Mouse (Mus musculus): Measurements from ENCODE around the gene Enthd1. TPM values are rescaled to one million over a fixed set of nuclear protein-coding genes. Genes with fewer than 3 reads are reported as not detected.

Enthd1 gene
- polyA plus RNA-seq, 1 experiment from 2014 or later = not detected

- H3K36me3 ChIP-seq (replicated peaks) = no peaks in the 10 kb centered on the region
- H3K27me3 ChIP-seq = peaks cover 9% of the 10 kb centered on the region
- no peaks in the 10 kb centered on the region for H3K9me3 ChIP-seq
- H3K27ac ChIP-seq = no peak overlapping the region
- H3K4me3 ChIP-seq (replicated peaks) = no peak overlapping the region
- WGBS = 71% methylated on average over 7 of the region's 7 CpGs
- no peaks in the 10 kb centered on the region for H3K4me1 ChIP-seq
- no peak overlapping the region for H3K9ac ChIP-seq
- ATAC-seq (ENCODE audit: low FRiP score) = no peak
- no peak overlapping the region for H3K4me2 ChIP-seq
Measured at GRCm38 (mm10) chr15:80571611-80572010, 6.7 kb upstream of the Enthd1 start.

GRCm38 (mm10) chr15:80570226-80570625 lies 5.3 kb upstream of the Enthd1 start:
- Histone ChIP-seq H3K9me3 (no peaks in the 10 kb centered on the region), H3K36me3 (replicated peaks) (no peaks in the 10 kb centered on the region)
- 89% methylated on average over 1 of the region's 1 CpGs for WGBS

GRCm38 (mm10) chr15:80569205-80569604 lies 4.2 kb upstream of the Enthd1 start:
- H3K4me2 ChIP-seq = no peak overlapping the region
- no peak overlapping the region for H3K4me3 ChIP-seq (replicated peaks)
- H3K36me3 ChIP-seq (replicated peaks) = no peaks in the 10 kb centered on the region
- H3K27me3 ChIP-seq = no peaks in the 10 kb centered on the region
- no peaks in the 10 kb centered on the region for H3K4me1 ChIP-seq
- no peak overlapping the region for H3K27ac ChIP-seq
- no peaks in the 10 kb centered on the region for H3K9me3 ChIP-seq
- 82% methylated on average over 7 of the region's 7 CpGs for WGBS
- ATAC-seq (ENCODE audit: low FRiP score) = no peak
- no peak overlapping the region for H3K9ac ChIP-seq

More at GRCm38 (mm10) chr15:80570226-80570625, 5.3 kb upstream of the Enthd1 start:
- Histone ChIP-seq H3K27ac (no peak overlapping the region), H3K4me2 (no peak overlapping the region), H3K4me3 (replicated peaks) (no peak overlapping the region), H3K27me3 (no peaks in the 10 kb centered on the region), H3K9ac (no peak overlapping the region), H3K4me1 (no peaks in the 10 kb centered on the region)
- no peak for ATAC-seq (ENCODE audit: low FRiP score)

DNA sequence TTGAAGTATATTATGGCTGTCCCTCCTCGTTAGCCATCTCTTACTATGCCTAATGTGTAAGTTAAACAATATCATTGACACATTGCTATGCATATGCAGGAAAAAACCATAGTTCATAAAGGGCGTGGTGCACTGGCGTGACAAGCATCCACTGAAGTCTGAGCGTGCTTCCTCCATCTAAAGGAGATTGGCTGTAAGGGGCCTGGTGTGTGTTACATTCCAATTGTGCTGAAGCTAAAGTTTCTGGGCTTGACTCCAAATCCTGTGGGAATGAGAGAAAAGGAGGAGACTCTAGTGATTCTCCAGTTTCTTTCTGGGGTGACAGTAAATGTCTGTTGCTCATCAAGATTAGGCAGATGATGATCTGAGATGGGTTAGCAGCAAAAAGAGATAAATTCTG lies 2.8 kb upstream of the Enthd1 start:
- Histone ChIP-seq H3K4me1 (no peaks in the 10 kb centered on the region), H3K36me3 (replicated peaks) (no peaks in the 10 kb centered on the region), H3K4me3 (replicated peaks) (no peak overlapping the region), H3K4me2 (no peak overlapping the region), H3K27me3 (no peaks in the 10 kb centered on the region), H3K27ac (no peak overlapping the region), H3K9me3 (no peaks in the 10 kb centered on the region), H3K9ac (no peak overlapping the region)
- 77% methylated on average over 4 of the region's 4 CpGs for WGBS
- no peak for ATAC-seq (ENCODE audit: low FRiP score)

GRCm38 (mm10) chr15:80567139-80567538 lies 2.2 kb upstream of the Enthd1 start:
- WGBS = 90% methylated on average over 3 of the region's 3 CpGs
- Histone ChIP-seq H3K4me2 (no peak overlapping the region), H3K27me3 (no peaks in the 10 kb centered on the region), H3K9me3 (no peaks in the 10 kb centered on the region), H3K4me1 (no peaks in the 10 kb centered on the region), H3K9ac (no peak overlapping the region), H3K4me3 (replicated peaks) (no peak overlapping the region), H3K36me3 (replicated peaks) (no peaks in the 10 kb centered on the region), H3K27ac (no peak overlapping the region)
- no peak for ATAC-seq (ENCODE audit: low FRiP score)

DNA sequence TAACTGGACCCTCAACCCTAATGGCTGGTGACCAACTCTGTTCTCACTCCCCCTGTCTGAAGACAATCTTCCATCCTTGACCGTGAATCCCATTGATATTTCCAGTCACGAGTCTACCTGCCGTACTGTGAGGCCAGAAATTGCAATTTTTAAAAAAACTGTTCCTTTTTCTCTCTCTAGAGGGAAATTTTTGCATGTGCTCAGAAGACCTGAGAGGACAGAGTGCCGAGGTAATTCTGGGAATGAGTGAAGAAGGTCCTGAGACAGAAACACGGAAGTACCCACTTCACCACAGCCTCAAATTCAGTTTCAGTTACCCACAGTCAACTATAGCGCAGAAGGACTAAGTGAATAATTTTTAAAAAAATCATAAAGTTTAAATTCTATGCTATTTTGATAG lies 1.7 kb upstream of the Enthd1 start:
- Histone ChIP-seq H3K4me3 (replicated peaks) (no peak overlapping the region), H3K27ac (no peak overlapping the region), H3K36me3 (replicated peaks) (no peaks in the 10 kb centered on the region), H3K4me2 (no peak overlapping the region), H3K9me3 (no peaks in the 10 kb centered on the region), H3K9ac (no peak overlapping the region), H3K4me1 (no peaks in the 10 kb centered on the region), H3K27me3 (no peaks in the 10 kb centered on the region)
- no peak for ATAC-seq (ENCODE audit: low FRiP score)
- WGBS = 94% methylated on average over 6 of the region's 6 CpGs

- Histone ChIP-seq H3K36me3 (replicated peaks) (no peaks in the 10 kb centered on the region), H3K4me3 (replicated peaks) (no peak overlapping the region), H3K9ac (no peak overlapping the region), H3K4me1 (no peaks in the 10 kb centered on the region), H3K9me3 (no peaks in the 10 kb centered on the region), H3K27ac (no peak overlapping the region), H3K27me3 (no peaks in the 10 kb centered on the region), H3K4me2 (no peak overlapping the region)
- ATAC-seq (ENCODE audit: low FRiP score) = no peak
- WGBS = 94% methylated on average over 6 of the region's 6 CpGs
Measured at GRCm38 (mm10) chr15:80563634-80564208, 1.2 kb downstream of the Enthd1 start.

DNA sequence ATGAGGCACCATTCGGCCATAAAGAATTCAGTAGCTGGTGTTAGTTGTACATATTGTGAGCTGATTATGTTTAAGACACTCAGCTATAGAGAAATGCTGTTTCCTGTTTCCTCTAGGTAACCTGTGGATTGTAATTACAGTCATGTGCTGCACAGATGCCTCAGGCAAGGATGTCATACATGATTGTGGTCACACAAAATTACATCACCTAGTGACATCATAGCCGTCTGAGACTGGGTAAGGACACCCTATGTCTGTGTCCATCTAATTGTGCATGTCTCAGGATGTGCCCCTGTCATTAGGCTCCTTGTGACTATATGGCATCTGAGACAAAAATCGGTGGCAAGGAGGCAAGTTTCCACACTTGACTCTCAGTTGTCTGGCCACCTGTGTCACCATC lies 2.5 kb downstream of the Enthd1 start:
- Histone ChIP-seq H3K4me2 (no peak overlapping the region), H3K4me1 (no peaks in the 10 kb centered on the region), H3K9me3 (no peaks in the 10 kb centered on the region), H3K36me3 (replicated peaks) (no peaks in the 10 kb centered on the region), H3K9ac (no peak overlapping the region), H3K27ac (no peak overlapping the region), H3K27me3 (no peaks in the 10 kb centered on the region), H3K4me3 (replicated peaks) (no peak overlapping the region)
- WGBS = 83% methylated on average over 3 of the region's 3 CpGs
- ATAC-seq (ENCODE audit: low FRiP score) = no peak

DNA sequence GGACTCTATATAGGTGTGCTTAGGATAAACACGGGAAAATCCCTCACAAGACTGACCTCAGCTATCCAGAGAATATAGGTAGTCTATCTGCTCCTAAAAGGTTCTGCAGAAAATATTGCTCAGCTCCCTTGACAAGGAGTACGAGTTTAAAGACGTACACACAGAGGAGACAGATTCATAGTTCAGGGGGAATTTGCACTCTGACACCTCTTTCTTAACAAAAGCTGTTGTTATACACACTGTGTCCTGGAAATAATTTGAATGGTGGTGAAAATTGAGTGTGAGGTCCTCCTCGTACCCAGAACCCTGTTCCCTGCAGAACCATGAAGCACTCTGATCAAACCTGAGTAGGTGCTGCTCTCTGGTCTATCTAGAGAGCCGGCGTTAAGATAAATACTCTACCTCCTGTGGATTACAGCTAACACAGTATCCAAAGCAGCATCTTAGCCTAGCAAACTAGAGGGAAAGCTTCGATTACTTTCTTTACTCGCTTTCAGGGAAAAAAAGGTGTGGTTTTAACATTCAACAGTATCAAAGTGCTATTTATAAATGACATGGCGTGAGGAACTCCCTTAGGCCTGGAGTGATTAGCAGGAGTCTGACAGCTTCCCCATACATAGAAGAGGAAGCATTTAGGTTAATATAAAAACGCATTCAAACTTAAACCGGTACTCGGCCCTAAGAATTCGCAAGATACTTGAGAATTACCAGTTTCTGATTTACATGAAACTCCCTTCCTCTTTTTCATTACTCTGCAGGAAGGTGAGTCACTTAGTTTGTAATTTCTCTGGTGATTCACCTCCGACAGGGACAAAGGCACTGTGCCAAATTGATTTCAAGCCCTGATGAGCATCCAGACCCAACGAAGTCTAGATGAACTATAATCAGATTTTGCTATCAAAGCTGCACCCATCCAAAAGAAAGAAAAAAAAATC lies 4.0 kb downstream of the Enthd1 start:
- no peaks in the 10 kb centered on the region for H3K36me3 ChIP-seq (replicated peaks)
- no peak overlapping the region for H3K4me2 ChIP-seq
- H3K9ac ChIP-seq = no peak overlapping the region
- no peaks in the 10 kb centered on the region for H3K27me3 ChIP-seq
- H3K27ac ChIP-seq = no peak overlapping the region
- 67% methylated on average over 15 of the region's 15 CpGs for WGBS
- H3K4me1 ChIP-seq = no peaks in the 10 kb centered on the region
- no peak for ATAC-seq (ENCODE audit: low FRiP score)
- no peak overlapping the region for H3K4me3 ChIP-seq (replicated peaks)
- H3K9me3 ChIP-seq = no peaks in the 10 kb centered on the region

- no peak overlapping the region for H3K27ac ChIP-seq
- no peak for ATAC-seq (ENCODE audit: low FRiP score)
- H3K9me3 ChIP-seq = no peaks in the 10 kb centered on the region
- H3K4me1 ChIP-seq = no peaks in the 10 kb centered on the region
- 76% methylated on average over 14 of the region's 14 CpGs for WGBS
- no peak overlapping the region for H3K4me2 ChIP-seq
- no peak overlapping the region for H3K4me3 ChIP-seq (replicated peaks)
- no peak overlapping the region for H3K9ac ChIP-seq
- H3K27me3 ChIP-seq = no peaks in the 10 kb centered on the region
- H3K36me3 ChIP-seq (replicated peaks) = no peaks in the 10 kb centered on the region
Measured at GRCm38 (mm10) chr15:80559978-80560377, 5.0 kb downstream of the Enthd1 start.

DNA sequence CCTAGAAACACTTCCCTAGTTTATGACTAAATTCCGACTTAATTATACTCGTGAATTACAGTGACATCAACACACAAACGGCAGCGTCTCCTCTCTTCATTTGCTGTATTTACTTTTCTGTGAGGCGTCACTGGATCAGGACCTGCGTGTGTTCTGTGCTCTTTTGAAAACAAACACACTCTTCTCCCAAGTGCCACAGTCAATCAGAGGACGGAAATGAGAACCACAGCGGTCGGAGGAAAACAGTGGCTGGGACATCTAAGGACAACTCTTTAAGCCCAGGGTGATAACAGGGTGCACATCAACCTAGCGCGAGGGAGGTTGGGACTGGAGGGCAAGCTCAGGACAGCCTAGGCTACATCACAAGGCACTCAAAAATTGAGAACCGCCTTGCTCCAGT lies 5.4 kb downstream of the Enthd1 start:
- no peaks in the 10 kb centered on the region for H3K36me3 ChIP-seq (replicated peaks)
- no peaks in the 10 kb centered on the region for H3K4me1 ChIP-seq
- no peak for ATAC-seq (ENCODE audit: low FRiP score)
- no peak overlapping the region for H3K27ac ChIP-seq
- no peak overlapping the region for H3K4me2 ChIP-seq
- H3K9me3 ChIP-seq = no peaks in the 10 kb centered on the region
- no peak overlapping the region for H3K4me3 ChIP-seq (replicated peaks)
- H3K9ac ChIP-seq = no peak overlapping the region
- 83% methylated on average over 12 of the region's 12 CpGs for WGBS
- no peaks in the 10 kb centered on the region for H3K27me3 ChIP-seq

- H3K9me3 ChIP-seq = no peaks in the 10 kb centered on the region
- no peak overlapping the region for H3K4me3 ChIP-seq (replicated peaks)
- H3K9ac ChIP-seq = no peak overlapping the region
- no peak overlapping the region for H3K4me2 ChIP-seq
- ATAC-seq (ENCODE audit: low FRiP score) = no peak
- WGBS = 77% methylated on average over 4 of the region's 4 CpGs
- H3K4me1 ChIP-seq = no peaks in the 10 kb centered on the region
- no peak overlapping the region for H3K27ac ChIP-seq
- no peaks in the 10 kb centered on the region for H3K36me3 ChIP-seq (replicated peaks)
- H3K27me3 ChIP-seq = no peaks in the 10 kb centered on the region
Measured at GRCm38 (mm10) chr15:80557745-80558144, 7.2 kb downstream of the Enthd1 start.

DNA sequence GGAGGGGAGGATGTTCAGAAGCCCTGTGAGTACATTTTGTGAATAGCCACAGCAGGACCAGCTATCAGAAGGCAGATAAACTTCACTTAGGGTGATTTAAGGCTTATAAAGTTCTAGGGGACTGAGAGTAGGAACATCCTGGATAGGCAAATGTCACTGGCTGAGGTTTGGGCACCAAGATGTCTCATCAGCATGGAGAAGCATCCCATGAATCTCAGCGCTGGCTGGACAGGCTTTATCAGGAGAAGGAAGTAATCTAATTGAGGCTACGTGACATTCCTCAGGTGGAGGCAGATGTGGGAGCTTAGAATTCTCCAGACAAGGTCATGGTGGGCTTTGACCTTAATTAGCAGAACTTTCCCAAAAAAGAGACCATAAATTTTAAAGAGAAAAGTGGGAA lies 8.9 kb downstream of the Enthd1 start:
- Histone ChIP-seq H3K9ac (no peak overlapping the region), H3K36me3 (replicated peaks) (no peaks in the 10 kb centered on the region), H3K4me2 (no peak overlapping the region), H3K4me3 (replicated peaks) (no peak overlapping the region), H3K4me1 (no peaks in the 10 kb centered on the region), H3K27me3 (no peaks in the 10 kb centered on the region), H3K27ac (no peak overlapping the region), H3K9me3 (no peaks in the 10 kb centered on the region)
- no peak for ATAC-seq (ENCODE audit: low FRiP score)
- WGBS = 80% methylated on average over 2 of the region's 2 CpGs

All from forebrain, embryonic 12.5 days (tissue).